Mouse (Mus musculus): ENCODE results near the gene Kcp. TPM values are rescaled to one million over a fixed set of nuclear protein-coding genes. Genes with fewer than 3 reads are reported as not detected.

The Kcp gene
- total RNA-seq, 2 experiments from 2014 or later: 18.9 to 19.9 TPM

DNA sequence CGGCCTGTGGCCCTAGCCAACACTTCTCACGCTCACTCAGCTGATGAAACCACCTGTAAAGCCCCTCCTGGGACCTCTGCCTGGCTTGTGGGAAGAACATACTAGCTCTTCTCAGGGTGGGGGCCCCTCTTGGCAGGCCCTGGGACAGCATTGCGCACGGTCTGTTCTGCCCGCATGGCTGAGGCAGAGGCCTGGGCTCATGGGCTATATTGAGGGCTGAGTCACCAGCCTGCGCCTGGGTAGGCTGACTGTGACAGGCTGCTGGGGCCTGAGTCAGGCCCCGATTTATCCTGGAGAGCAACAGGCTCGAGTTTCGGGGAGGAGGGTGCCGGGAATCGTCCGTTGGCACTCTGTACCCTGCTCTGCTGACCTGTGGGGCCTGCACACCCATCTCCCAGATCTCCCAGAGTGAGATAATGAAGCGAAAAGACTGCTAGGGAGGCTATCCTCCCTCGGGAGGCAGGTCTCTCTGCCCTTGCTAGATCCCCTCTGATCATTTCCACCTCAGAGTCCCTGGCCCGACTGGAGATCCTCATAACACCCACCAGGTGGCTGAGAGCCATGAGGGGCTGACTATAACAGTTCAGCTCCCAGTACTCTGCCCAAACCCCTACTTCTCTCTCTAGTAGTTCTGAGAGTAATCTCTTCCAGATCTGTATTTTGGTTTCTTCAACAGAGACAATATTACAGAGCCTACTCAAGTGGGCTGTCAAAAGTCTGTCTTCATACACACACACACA is 76.9 kb downstream of the Kcp start:
- intact Hi-C loops (cut with DNase I): loop anchor here (5.0 kb wide), 1 partner anchor 74 kb away; no protein-coding TSS in a partner anchor
- DNase-seq: peak; percentile 54 to 73

DNA sequence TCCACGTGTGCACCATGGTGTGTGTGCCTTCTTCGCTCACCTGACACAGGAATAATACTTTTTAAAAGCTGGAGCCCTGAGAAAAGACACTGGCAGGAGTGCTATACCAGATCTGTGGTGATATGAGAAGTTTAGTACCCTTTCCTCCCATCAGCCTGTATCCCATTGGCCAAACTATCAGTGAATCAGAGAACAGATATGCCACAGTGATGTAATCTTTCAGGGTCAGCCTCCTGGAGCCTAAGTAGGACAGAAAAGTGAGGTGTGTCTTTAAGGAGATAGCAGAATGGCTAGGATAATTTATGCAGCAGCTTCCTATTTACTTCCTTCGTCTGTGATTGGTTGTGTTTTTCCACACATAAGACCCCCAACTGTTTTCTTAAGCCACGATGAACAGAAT is 79.6 kb downstream of the Kcp start:
- intact Hi-C loops (cut with DNase I): no loop called here
- DNase-seq: no peak

DNA sequence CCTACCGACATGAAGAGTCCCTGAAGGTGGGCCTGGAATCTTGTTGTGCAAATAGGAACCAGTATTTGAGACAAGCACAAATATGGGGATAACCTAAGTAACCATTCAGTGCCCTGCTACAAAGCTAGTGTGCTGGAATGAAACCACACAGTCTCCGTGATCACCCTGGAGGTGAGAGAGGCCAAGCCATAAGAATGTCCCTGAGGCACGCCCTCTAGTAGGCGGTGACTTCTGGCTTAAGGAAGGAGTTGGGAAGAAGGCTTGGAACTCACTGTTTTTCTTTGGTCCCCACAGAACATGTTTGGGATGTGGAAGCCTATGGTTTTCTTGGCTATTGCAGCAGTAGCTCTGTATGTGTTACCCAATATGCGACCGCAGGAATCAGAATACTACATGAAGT is 81.4 kb downstream of the Kcp start:
- no peak for DNase-seq
- intact Hi-C loops (cut with DNase I): no loop called here

DNA sequence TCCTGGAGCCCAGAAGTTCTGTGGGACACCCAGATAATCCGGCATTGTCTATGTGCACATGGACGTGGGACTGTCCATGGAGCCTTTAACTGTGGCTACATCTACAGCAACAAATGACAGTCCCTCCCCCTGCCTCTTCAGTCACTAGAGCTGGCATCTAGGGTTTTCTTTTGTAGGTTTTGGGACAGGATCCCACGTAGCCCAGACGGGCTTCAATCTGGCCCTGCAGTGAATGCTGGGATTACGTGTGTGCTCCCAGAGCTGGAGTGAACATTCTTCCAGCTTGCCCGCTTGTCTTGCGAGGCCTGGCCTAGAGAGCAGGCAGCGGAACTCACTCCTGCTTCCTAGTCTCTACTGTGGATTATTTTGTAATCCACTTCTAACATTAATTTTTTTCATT is 82.6 kb downstream of the Kcp start:
- intact Hi-C loops (cut with DNase I): no loop called here
- DNase-seq: no peak

Other genes starting within 250 kb of the Kcp start
- gene Hilpda, start 235.5 kb downstream of the Kcp start, total RNA-seq (2021): 1 to 10 TPM; 7.3 to 9.8 TPM
- gene Fam71f2, start 228.4 kb downstream of the Kcp start, total RNA-seq (2021): not detected
- gene Fam71f1, start 188.8 kb downstream of the Kcp start, total RNA-seq (2021): not detected
- 100 to 1,000 TPM; 327 to 353 TPM for gene Calu, start 159.9 kb downstream of the Kcp start, total RNA-seq (2021)
- not detected for gene Opn1sw, start 119.5 kb downstream of the Kcp start, total RNA-seq (2021)
- 1 to 10 TPM; 6.1 to 7.9 TPM for gene Ccdc136, start 111.6 kb downstream of the Kcp start, total RNA-seq (2021)
- gene Flnc, start 74.7 kb downstream of the Kcp start, total RNA-seq (2021): 100 to 1,000 TPM; 214 to 246 TPM
- 100 to 1,000 TPM; 118 to 124 TPM for gene Atp6v1f, start 40.2 kb downstream of the Kcp start, total RNA-seq (2021)
- gene Atp6v1fnb, start 36.5 kb downstream of the Kcp start, total RNA-seq (2021): not detected
- 1 to 10 TPM; 3.4 to 4.7 TPM for gene Irf5, start 18.7 kb upstream of the Kcp start, total RNA-seq (2021)
- 10 to 100 TPM; 42.5 to 48.5 TPM for gene Tnpo3, start 101.9 kb upstream of the Kcp start, total RNA-seq (2021)
- gene Tspan33, start 186.3 kb upstream of the Kcp start, total RNA-seq (2021): 1 to 10 TPM in 1 of 2 experiments, under 1 TPM in 1; 0.82 to 1.1 TPM
- 10 to 100 TPM; 24.2 to 27.3 TPM for gene Smo, start 227.6 kb upstream of the Kcp start, total RNA-seq (2021)

Measured in heart, postnatal 10 days (tissue).